Mouse (Mus musculus) cerebellum, adult 2 months (tissue): ENCODE results near the gene Anxa6.

Source experiments
- CTCF ChIP-seq: fragments of 200-500 bp; IDR thresholded peaks from 2 replicates; pipeline ENCODE4 v1.5.1; 2011; ENCODE audit warnings: low read depth, mild to moderate bottlenecking, control low read depth, low read length, moderate library complexity, borderline replicate concordance; ENCODE audit not compliant: insufficient read depth
- POLR2A ChIP-seq: fragments of 200-500 bp; IDR thresholded peaks from 2 replicates; pipeline ENCODE4 v1.6.1; 2011; ENCODE audit warnings: low read length, control low read depth, borderline replicate concordance; ENCODE audit not compliant: insufficient read depth

GRCm38 (mm10) chr11:55005684-55006083 lies 27.6 kb downstream of the Anxa6 start:
- TF ChIP-seq CTCF: no peak
- no peak for TF ChIP-seq POLR2A
